Mouse (Mus musculus): ENCODE measurements around the gene Zyx. TPM values are rescaled to one million over a fixed set of nuclear protein-coding genes. Genes with fewer than 3 reads are reported as not detected.

The Zyx gene
- total RNA-seq, 2 experiments from 2014 or later = 59.4 to 60.1 TPM

- DNase-seq (ENCODE audit: low spot score in 2 of 2) = peak; percentile 50 to 68
These were observed 864 bp downstream of the Zyx start for GRCm38 (mm10) chr6:42350021-42350967.

- no peak for DNase-seq (ENCODE audit: low spot score in 2 of 2)
These were observed 1.7 kb downstream of the Zyx start for GRCm38 (mm10) chr6:42350968-42351775.

- DNase-seq (ENCODE audit: low spot score in 2 of 2) = no peak
These were observed 2.5 kb downstream of the Zyx start for GRCm38 (mm10) chr6:42351776-42352485.

- no peak for DNase-seq (ENCODE audit: low spot score in 2 of 2)
These were observed 3.0 kb downstream of the Zyx start for GRCm38 (mm10) chr6:42352486-42352846.

GRCm38 (mm10) chr6:42353180-42353579 lies 3.8 kb downstream of the Zyx start:
- no peak for DNase-seq (ENCODE audit: low spot score in 2 of 2)

GRCm38 (mm10) chr6:42354076-42355019 lies 4.9 kb downstream of the Zyx start:
- DNase-seq (ENCODE audit: low spot score in 2 of 2) = no peak

GRCm38 (mm10) chr6:42355366-42355765 lies 5.9 kb downstream of the Zyx start:
- DNase-seq (ENCODE audit: low spot score in 2 of 2) = no peak

GRCm38 (mm10) chr6:42355794-42356600 lies 6.6 kb downstream of the Zyx start:
- DNase-seq (ENCODE audit: low spot score in 2 of 2) = no peak

GRCm38 (mm10) chr6:42356913-42357312 lies 7.5 kb downstream of the Zyx start:
- DNase-seq (ENCODE audit: low spot score in 2 of 2) = no peak

GRCm38 (mm10) chr6:42357901-42358300 lies 8.5 kb downstream of the Zyx start:
- no peak for DNase-seq (ENCODE audit: low spot score in 2 of 2)

- no peak for DNase-seq (ENCODE audit: low spot score in 2 of 2)
These were observed 9.5 kb downstream of the Zyx start for GRCm38 (mm10) chr6:42358901-42359300.

- no peak for DNase-seq (ENCODE audit: low spot score in 2 of 2)
These were observed 10.1 kb downstream of the Zyx start for GRCm38 (mm10) chr6:42359364-42360147.

- no peak for DNase-seq (ENCODE audit: low spot score in 2 of 2)
These were observed 10.9 kb downstream of the Zyx start for GRCm38 (mm10) chr6:42360231-42360840.

- DNase-seq (ENCODE audit: low spot score in 2 of 2) = no peak
These were observed 11.8 kb downstream of the Zyx start for GRCm38 (mm10) chr6:42361041-42361895.

GRCm38 (mm10) chr6:42362074-42362473 lies 12.6 kb downstream of the Zyx start:
- DNase-seq (ENCODE audit: low spot score in 2 of 2) = no peak

GRCm38 (mm10) chr6:42362497-42362896 lies 13.1 kb downstream of the Zyx start:
- no peak for DNase-seq (ENCODE audit: low spot score in 2 of 2)

- no peak for DNase-seq (ENCODE audit: low spot score in 2 of 2)
These were observed 13.5 kb downstream of the Zyx start for GRCm38 (mm10) chr6:42362974-42363373.
